Mouse (Mus musculus) limb, embryonic 13.5 days (tissue): ENCODE data around the gene Fbln5. TPM values are rescaled to one million over a fixed set of nuclear protein-coding genes. Genes with fewer than 3 reads are reported as not detected.
A peak's percentile ranks its signal among the peaks of the same experiment; 100 is the strongest.

Experiments used
- ATAC-seq: fragments of 200-750 bp; cut with Nextera tagmentation; 2 replicates; pipeline ENCODE4 v1.8.0; 2017; ENCODE audit warnings: low read depth, moderate number of reproducible peaks, moderate TSS enrichment; ENCODE audit not compliant: low FRiP score
- H3K27ac ChIP-seq: fragments of 300-500 bp; sonication (generic); 2 replicates; pipeline ENCODE4 v1.5.1; 2015; ENCODE audit warnings: inconsistent platforms, mild to moderate bottlenecking, moderate library complexity
- H3K27me3 ChIP-seq: fragments of 300-500 bp; sonication (generic); 2 replicates; pipeline ENCODE4 v1.6.1; 2015; ENCODE audit warnings: mild to moderate bottlenecking, inconsistent platforms
- H3K36me3 ChIP-seq: fragments of 300-500 bp; sonication (generic); 2 replicates; pipeline ENCODE4 v1.6.1; 2015; ENCODE audit warnings: inconsistent platforms, mild to moderate bottlenecking, moderate library complexity
- H3K4me1 ChIP-seq: fragments of 300-500 bp; sonication (generic); 2 replicates; pipeline ENCODE4 v1.6.1; 2015; ENCODE audit warnings: inconsistent platforms
- H3K4me2 ChIP-seq: fragments of 300-500 bp; sonication (generic); replicated peaks from 2 replicates; pipeline ENCODE4 v1.6.1; 2015; ENCODE audit warnings: inconsistent platforms, mild to moderate bottlenecking, moderate library complexity
- H3K4me3 ChIP-seq: fragments of 300-500 bp; sonication (generic); 2 replicates; pipeline ENCODE4 v1.5.1; 2015; ENCODE audit warnings: moderate library complexity, mild to moderate bottlenecking, inconsistent platforms
- H3K9ac ChIP-seq: fragments of 300-500 bp; sonication (generic); 2 replicates; pipeline ENCODE4 v1.6.1; 2015; ENCODE audit warnings: mild to moderate bottlenecking, inconsistent platforms
- H3K9me3 ChIP-seq: fragments of 300-500 bp; sonication (generic); 2 replicates; pipeline ENCODE4 v1.6.1; 2016; ENCODE audit warnings: inconsistent platforms
- WGBS: fragments of 180-500 bp; shearing (Covaris S2); methylation state at CpG from one replicate; pipeline ENCODE4 v1.1.7; 2015; 5-methylcytosine and 5-hydroxymethylcytosine counted together
- polyA plus RNA-seq: library from polyadenylated mRNA; unstranded; fragments of >200 nt; fragmentation: Nextera tagmentation; extraction: Ambion mirVana; gene quantifications from 2 replicates; pipeline ENCODE4 v1.2.1, GENCODE M21; 2015

Fbln5 gene
- polyA plus RNA-seq, 1 experiment from 2014 or later, result 102 TPM

GRCm38 (mm10) chr12:101740486-101740885 is 78.4 kb downstream of the Fbln5 start:
- Histone ChIP-seq H3K4me1 (no peaks in the 10 kb centered on the region), H3K27ac (no peak overlapping the region), H3K9ac (no peak overlapping the region), H3K4me2 (no peak overlapping the region), H3K4me3 (no peak overlapping the region), H3K27me3 (no peaks in the 10 kb centered on the region), H3K36me3 (no peaks in the 10 kb centered on the region), H3K9me3 (no peaks in the 10 kb centered on the region)
- WGBS, result 78% methylated on average over 2 of the region's 2 CpGs
- ATAC-seq, result no peak

GRCm38 (mm10) chr12:101740045-101740444 is 78.8 kb downstream of the Fbln5 start:
- 41% methylated on average over 2 of the region's 2 CpGs for WGBS
- no peak overlapping the region for H3K4me3 ChIP-seq

GRCm38 (mm10) chr12:101718755-101719150 is 100.1 kb downstream of the Fbln5 start:
- 0% methylated on average over 9 of the region's 9 CpGs for WGBS
- Histone ChIP-seq H3K4me2 (peak overlapping the region; percentile 98), H3K4me1 (0 out of 2 replicates have a peak, but pooled peaks cover 5% of the 10 kb centered on the region), H3K27me3 (peaks cover 12% of the 10 kb centered on the region), H3K9ac (peak overlapping the region; percentile 64), H3K4me3 (peak overlapping the region; percentile 70), H3K9me3 (no peaks in the 10 kb centered on the region), H3K27ac (no peak overlapping the region), H3K36me3 (no peaks in the 10 kb centered on the region)
- ATAC-seq, result peak; percentile 83

More at GRCm38 (mm10) chr12:101740045-101740444, 78.8 kb downstream of the Fbln5 start:
- H3K9me3 ChIP-seq, result no peaks in the 10 kb centered on the region
- no peak for ATAC-seq
- H3K9ac ChIP-seq, result no peak overlapping the region
- no peak overlapping the region for H3K4me2 ChIP-seq
- no peaks in the 10 kb centered on the region for H3K36me3 ChIP-seq
- H3K4me1 ChIP-seq, result no peaks in the 10 kb centered on the region
- H3K27me3 ChIP-seq, result no peaks in the 10 kb centered on the region
- no peak overlapping the region for H3K27ac ChIP-seq

- Histone ChIP-seq H3K4me3 (peak within 1 kb of the TSS; percentile 70), H3K9me3 (no peaks in the 10 kb centered on the region), H3K4me1 (0 out of 2 replicates have a peak, but pooled peaks cover 5% of the 10 kb centered on the region), H3K36me3 (no peaks in the 10 kb centered on the region), H3K27me3 (peaks cover 12% of the 10 kb centered on the region), H3K9ac (peak within 1 kb of the TSS; percentile 64), H3K4me2 (peak within 1 kb of the TSS; percentile 98), H3K27ac (no peak within 1 kb of the TSS)
- peak; percentile 96 for ATAC-seq
- WGBS, result under 1% methylated on average over 73 of the region's 75 CpGs
Measured at GRCm38 (mm10) chr12:101718054-101718754, 100.7 kb downstream of the Fbln5 start, which contains the start of gene Tc2n. Gene Tc2n (minus strand): TSS chr12:101718523.

- Histone ChIP-seq H3K9me3 (no peaks in the 10 kb centered on the region), H3K4me3 (no peak overlapping the region), H3K9ac (no peak overlapping the region), H3K36me3 (no peaks in the 10 kb centered on the region), H3K27ac (no peak overlapping the region), H3K4me2 (no peak overlapping the region), H3K27me3 (no peaks in the 10 kb centered on the region), H3K4me1 (no peaks in the 10 kb centered on the region)
- 75% methylated on average over 3 of the region's 3 CpGs for WGBS
- no peak for ATAC-seq
Measured at GRCm38 (mm10) chr12:101699176-101699575, 119.7 kb downstream of the Fbln5 start.

Other genes with a start within 250 kb of the Fbln5 start
- gene Tc2n, start 100.5 kb downstream of the Fbln5 start, polyA plus RNA-seq, result 0.42 and 0.73 TPM in 2 replicates
- gene Trip11, start 94.2 kb upstream of the Fbln5 start, polyA plus RNA-seq, result 29.7 and 33.4 TPM in 2 replicates
- 9.8 and 10.1 TPM in 2 replicates for gene Atxn3, start 139.2 kb upstream of the Fbln5 start, polyA plus RNA-seq
- 30.6 and 31.4 TPM in 2 replicates for gene Cpsf2, start 156.9 kb upstream of the Fbln5 start, polyA plus RNA-seq